Mouse (Mus musculus): ENCODE results near the gene Ctnnb1. TPM values are rescaled to one million over a fixed set of nuclear protein-coding genes. Genes with fewer than 3 reads are reported as not detected.
A peak's percentile ranks its signal among the peaks of the same experiment; 100 is the strongest.

The Ctnnb1 gene
- total and polyA plus RNA-seq, 2 experiments from 2014 or later, result 287 to 986 TPM

DNA sequence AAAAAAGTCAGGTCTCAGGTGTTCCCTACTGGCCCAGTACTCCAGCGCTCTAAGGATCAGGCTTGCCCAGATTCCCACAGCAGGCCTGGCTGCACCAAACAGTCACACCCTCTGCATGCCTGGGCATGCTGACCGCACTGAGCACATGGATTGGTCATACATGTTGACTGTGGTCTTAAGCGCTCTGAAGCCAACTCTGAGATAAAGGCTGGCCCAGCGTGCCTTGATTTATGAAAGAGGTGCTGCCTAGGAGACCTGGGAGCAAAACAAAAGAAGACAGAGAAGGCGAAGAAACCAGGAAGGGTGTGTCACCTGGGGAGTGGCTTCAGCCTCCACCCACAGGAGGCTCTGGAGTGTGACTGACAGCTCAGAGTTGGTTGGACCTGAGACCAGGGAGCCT lies 9.9 kb upstream of the Ctnnb1 start:
- no peak overlapping the region for H3K4me2 ChIP-seq (ENCODE audit: low read depth, low read length)
- DNase-seq (ENCODE audit: low spot score), result no peak
- H3K36me3 ChIP-seq (ENCODE audit: insufficient read depth, low read length), result no peaks in the 10 kb centered on the region
- no peak for ATAC-seq
- H3K9ac ChIP-seq (replicated peaks; ENCODE audit: low read length), result no peak overlapping the region
- H3K27me3 ChIP-seq (ENCODE audit: insufficient read depth, low read length), result no peaks in the 10 kb centered on the region
- WGBS, result 69% methylated on average over 5 of the region's 5 CpGs
- no peaks in the 10 kb centered on the region for H3K9me3 ChIP-seq (ENCODE audit: low read length)
- H3K4me1 ChIP-seq (ENCODE audit: insufficient read depth, low read length), result no peaks in the 10 kb centered on the region
- H3K27ac ChIP-seq, result no peak overlapping the region
- no peak overlapping the region for H3K4me3 ChIP-seq (ENCODE audit: low read length)
- TF ChIP-seq CTCF (IDR thresholded peaks at IDR 0.05; ENCODE audit: low read depth), result no peak

DNA sequence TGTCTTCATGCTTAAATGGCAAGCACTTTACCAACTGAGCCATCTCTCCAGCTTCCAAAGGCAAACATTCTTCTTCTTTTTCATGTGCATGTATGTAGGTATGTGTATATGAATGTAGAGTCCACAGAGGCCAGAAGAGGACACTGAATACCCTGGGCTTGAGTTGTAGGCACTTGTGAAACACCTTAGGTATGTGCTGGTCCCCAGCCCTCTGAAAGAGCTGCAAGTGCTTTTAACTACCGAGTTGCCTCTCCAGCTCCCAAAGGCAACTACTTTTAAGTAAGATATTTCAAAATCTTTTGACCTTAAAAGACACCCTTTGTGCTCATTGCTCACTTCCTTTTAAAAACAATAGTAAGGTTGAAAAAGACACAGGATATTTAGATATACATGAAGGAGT lies 2.9 kb upstream of the Ctnnb1 start:
- Histone ChIP-seq H3K9me3 (ENCODE audit: low read length) (no peaks in the 10 kb centered on the region), H3K4me2 (ENCODE audit: low read depth, low read length) (no peak overlapping the region), H3K27me3 (ENCODE audit: insufficient read depth, low read length) (no peaks in the 10 kb centered on the region), H3K27ac (no peak overlapping the region), H3K9ac (replicated peaks; ENCODE audit: low read length) (no peak overlapping the region), H3K36me3 (ENCODE audit: insufficient read depth, low read length) (no peaks in the 10 kb centered on the region), H3K4me3 (ENCODE audit: low read length) (no peak overlapping the region), H3K4me1 (ENCODE audit: insufficient read depth, low read length) (no peaks in the 10 kb centered on the region)
- TF ChIP-seq CTCF (IDR thresholded peaks at IDR 0.05; ENCODE audit: low read depth), result no peak
- DNase-seq (ENCODE audit: low spot score) (no peak), ATAC-seq (no peak)
- WGBS, result 62% methylated on average over 1 of the region's 1 CpGs

DNA sequence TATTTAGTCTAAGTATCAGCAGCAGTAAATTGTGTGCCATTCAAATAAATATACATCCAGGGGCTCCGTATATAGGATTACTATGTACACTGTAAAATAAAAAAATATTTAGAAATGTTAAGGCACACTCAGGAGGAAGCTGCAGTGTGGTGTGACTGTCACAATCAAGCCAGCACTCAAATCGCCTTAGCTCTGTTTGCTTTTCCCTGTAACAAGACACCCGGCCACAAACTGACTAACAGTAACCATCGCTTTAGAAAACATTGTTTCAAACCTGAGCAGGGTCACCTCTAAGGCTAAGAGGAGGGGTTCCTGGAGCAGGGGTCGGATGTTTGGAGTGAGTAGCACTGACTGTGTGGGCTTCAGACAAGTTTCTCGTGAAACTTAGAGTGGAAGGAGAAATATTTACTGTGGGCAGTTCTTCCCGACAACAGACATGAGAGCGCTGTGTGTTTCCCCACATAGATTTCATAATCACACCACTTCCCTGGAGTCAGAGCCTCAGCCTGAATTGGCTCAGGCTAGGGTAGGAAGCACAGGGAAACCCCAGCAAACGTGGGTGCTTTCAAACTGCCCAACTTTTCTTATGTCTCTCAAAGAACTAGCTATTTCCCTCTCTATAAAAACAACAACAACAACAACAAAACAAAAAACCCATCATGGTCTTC lies 1.9 kb upstream of the Ctnnb1 start:
- Histone ChIP-seq H3K4me1 (ENCODE audit: insufficient read depth, low read length) (no peaks in the 10 kb centered on the region), H3K36me3 (ENCODE audit: insufficient read depth, low read length) (no peaks in the 10 kb centered on the region), H3K9me3 (ENCODE audit: low read length) (no peaks in the 10 kb centered on the region), H3K4me3 (ENCODE audit: low read length) (no peak overlapping the region), H3K27me3 (ENCODE audit: insufficient read depth, low read length) (no peaks in the 10 kb centered on the region), H3K4me2 (ENCODE audit: low read depth, low read length) (no peak overlapping the region), H3K27ac (no peak overlapping the region), H3K9ac (replicated peaks; ENCODE audit: low read length) (no peak overlapping the region)
- no peak for ATAC-seq
- DNase-seq (ENCODE audit: low spot score), result no peak
- WGBS, result 44% methylated on average over 9 of the region's 9 CpGs
- TF ChIP-seq CTCF (IDR thresholded peaks at IDR 0.05; ENCODE audit: low read depth), result no peak

DNA sequence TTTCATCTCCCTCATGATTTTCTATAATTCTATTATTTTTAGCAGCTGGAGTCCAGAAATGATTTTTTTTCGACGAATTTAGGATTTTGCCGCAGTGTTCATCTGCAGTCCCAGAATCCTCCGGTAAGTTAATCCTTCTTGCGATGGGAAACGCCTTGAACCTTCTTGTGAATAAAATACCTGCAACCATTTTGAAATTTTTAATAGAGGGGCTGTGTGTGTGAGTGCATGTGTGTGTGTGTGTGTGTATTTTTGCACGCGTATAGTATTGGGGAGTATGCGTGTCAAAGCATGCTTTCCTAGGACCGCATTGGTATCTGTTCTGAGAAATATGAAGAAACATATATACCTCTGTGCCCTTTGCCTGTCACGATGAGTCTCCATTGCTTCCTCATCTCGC lies 1.0 kb downstream of the Ctnnb1 start:
- Histone ChIP-seq H3K4me1 (ENCODE audit: insufficient read depth, low read length) (0 out of 2 replicates have a peak, but pooled peaks cover 1% of the 10 kb centered on the region), H3K9ac (replicated peaks; ENCODE audit: low read length) (no peak overlapping the region), H3K4me3 (ENCODE audit: low read length) (0 out of 2 replicates have a peak overlapping the region, but pooled peaks have one; percentile 10), H3K4me2 (ENCODE audit: low read depth, low read length) (peak overlapping the region; percentile 27; the same call in 1 of the 2 replicates), H3K36me3 (ENCODE audit: insufficient read depth, low read length) (no peaks in the 10 kb centered on the region), H3K27me3 (ENCODE audit: insufficient read depth, low read length) (no peaks in the 10 kb centered on the region), H3K27ac (peak overlapping the region; percentile 54), H3K9me3 (ENCODE audit: low read length) (no peaks in the 10 kb centered on the region)
- WGBS, result 76% methylated on average over 12 of the region's 12 CpGs
- ATAC-seq (no peak), DNase-seq (ENCODE audit: low spot score) (no peak)
- TF ChIP-seq CTCF (IDR thresholded peaks at IDR 0.05; ENCODE audit: low read depth), result no peak

DNA sequence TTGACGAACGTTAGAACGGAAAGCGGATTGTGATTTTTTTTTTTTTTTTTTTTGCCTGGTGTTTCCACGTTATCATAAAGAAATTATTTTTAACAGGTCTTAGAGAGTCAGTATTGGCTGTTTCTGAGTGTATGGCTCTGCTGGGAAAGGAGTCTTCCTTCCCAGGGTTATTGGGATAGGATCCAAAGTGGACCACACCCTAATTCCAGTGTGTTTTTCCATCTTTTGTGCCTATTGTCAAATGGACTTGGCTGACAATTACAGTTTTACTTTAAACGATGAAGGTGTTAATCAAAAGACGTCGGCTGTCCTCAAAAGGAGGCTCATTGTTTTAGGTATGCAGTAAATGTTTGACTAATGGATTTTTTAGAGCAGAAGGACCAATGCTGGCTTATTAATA lies 1.8 kb downstream of the Ctnnb1 start:
- 52% methylated on average over 8 of the region's 8 CpGs for WGBS
- H3K9me3 ChIP-seq (ENCODE audit: low read length), result no peaks in the 10 kb centered on the region
- H3K27ac ChIP-seq, result 0 out of 2 replicates have a peak overlapping the region, but pooled peaks have one; percentile 54
- TF ChIP-seq CTCF (IDR thresholded peaks at IDR 0.05; ENCODE audit: low read depth), result no peak
- no peak overlapping the region for H3K4me2 ChIP-seq (ENCODE audit: low read depth, low read length)
- H3K27me3 ChIP-seq (ENCODE audit: insufficient read depth, low read length), result no peaks in the 10 kb centered on the region
- no peak overlapping the region for H3K4me3 ChIP-seq (ENCODE audit: low read length)
- DNase-seq (ENCODE audit: low spot score) (no peak), ATAC-seq (no peak)
- H3K4me1 ChIP-seq (ENCODE audit: insufficient read depth, low read length), result 0 out of 2 replicates have a peak, but pooled peaks cover 9% of the 10 kb centered on the region
- no peaks in the 10 kb centered on the region for H3K36me3 ChIP-seq (ENCODE audit: insufficient read depth, low read length)
- H3K9ac ChIP-seq (replicated peaks; ENCODE audit: low read length), result no peak overlapping the region

DNA sequence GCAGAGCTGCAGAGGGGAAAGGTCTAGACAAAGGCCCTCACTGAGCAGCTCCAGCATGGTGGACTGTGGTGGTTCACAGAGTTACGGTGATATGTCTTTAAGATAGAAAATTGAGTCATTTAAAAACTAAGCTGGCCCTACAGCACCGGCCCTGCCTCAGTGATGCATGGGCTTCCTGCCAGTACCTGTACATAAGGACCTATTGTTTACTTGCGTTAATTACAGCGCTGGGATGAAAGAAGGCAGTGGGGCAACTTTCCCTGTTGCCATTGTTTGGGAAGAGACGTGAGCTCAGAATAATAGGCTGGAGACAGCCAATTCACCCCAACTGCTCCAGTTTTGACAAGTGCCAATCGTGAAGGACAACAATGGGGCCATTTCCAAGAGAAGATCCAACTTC lies 3.4 kb downstream of the Ctnnb1 start:
- no peak for ATAC-seq
- Histone ChIP-seq H3K36me3 (ENCODE audit: insufficient read depth, low read length) (no peaks in the 10 kb centered on the region), H3K4me3 (ENCODE audit: low read length) (no peak overlapping the region), H3K4me1 (ENCODE audit: insufficient read depth, low read length) (peaks cover 21% of the 10 kb centered on the region), H3K9ac (replicated peaks; ENCODE audit: low read length) (no peak overlapping the region), H3K4me2 (ENCODE audit: low read depth, low read length) (no peak overlapping the region), H3K27ac (no peak overlapping the region), H3K27me3 (ENCODE audit: insufficient read depth, low read length) (no peaks in the 10 kb centered on the region), H3K9me3 (ENCODE audit: low read length) (no peaks in the 10 kb centered on the region)
- 30% methylated on average over 6 of the region's 6 CpGs for WGBS
- no peak for TF ChIP-seq CTCF (IDR thresholded peaks at IDR 0.05; ENCODE audit: low read depth)
- no peak for DNase-seq (ENCODE audit: low spot score)

Measured in hindbrain, postnatal 0 days (tissue).